Mouse (Mus musculus): ENCODE data around the gene Pcnx2.

Gene Pcnx2

GRCm38 (mm10) chr8:125897868-125898788 is at the start of gene Pcnx2:
Pcnx2 (minus strand) TSS chr8:125898317.
- DNase-seq = peak; percentile 89 to 92

GRCm38 (mm10) chr8:125944511-125944910 is 46.4 kb upstream of the Pcnx2 start:
- no peak for DNase-seq

- peak; percentile 87 to 92 for DNase-seq
Measured at GRCm38 (mm10) chr8:125935649-125936048, 37.5 kb upstream of the Pcnx2 start.

GRCm38 (mm10) chr8:125931822-125932221 is 33.7 kb upstream of the Pcnx2 start:
- peak; percentile 57 to 67 for DNase-seq

GRCm38 (mm10) chr8:125930276-125931046 is 32.3 kb upstream of the Pcnx2 start:
- DNase-seq = no peak

- peak; percentile 53 to 57 for DNase-seq
Measured at GRCm38 (mm10) chr8:125926636-125927035, 28.5 kb upstream of the Pcnx2 start.

- no peak for DNase-seq
Measured at GRCm38 (mm10) chr8:125922333-125922732, 24.2 kb upstream of the Pcnx2 start.

- DNase-seq = no peak
Measured at GRCm38 (mm10) chr8:125920761-125921160, 22.6 kb upstream of the Pcnx2 start.

GRCm38 (mm10) chr8:125920281-125920680 is 22.2 kb upstream of the Pcnx2 start:
- no peak for DNase-seq

GRCm38 (mm10) chr8:125919560-125919959 is 21.4 kb upstream of the Pcnx2 start:
- DNase-seq = no peak

- no peak for DNase-seq
Measured at GRCm38 (mm10) chr8:125918719-125919118, 20.6 kb upstream of the Pcnx2 start.

GRCm38 (mm10) chr8:125917013-125917412 is 18.9 kb upstream of the Pcnx2 start:
- no peak for DNase-seq

- no peak for DNase-seq
Measured at GRCm38 (mm10) chr8:125914386-125914785, 16.3 kb upstream of the Pcnx2 start.

- no peak for DNase-seq
Measured at GRCm38 (mm10) chr8:125913206-125913605, 15.1 kb upstream of the Pcnx2 start.

- peak; percentile 35 to 39 for DNase-seq
Measured at GRCm38 (mm10) chr8:125911229-125911580, 13.1 kb upstream of the Pcnx2 start.

- DNase-seq = peak; percentile 62 to 67
Measured at GRCm38 (mm10) chr8:125910365-125911228, 12.5 kb upstream of the Pcnx2 start, which contains the start of gene Map3k21. Map3k21 (plus strand) TSS chr8:125910450.

- peak in 1 of 2 experiments; percentile 20 for DNase-seq
Measured at GRCm38 (mm10) chr8:125909661-125910364, 11.7 kb upstream of the Pcnx2 start.

- peak in 1 of 2 experiments; percentile 41 for DNase-seq
Measured at GRCm38 (mm10) chr8:125907311-125907710, 9.2 kb upstream of the Pcnx2 start.

GRCm38 (mm10) chr8:125905341-125905740 is 7.2 kb upstream of the Pcnx2 start:
- no peak for DNase-seq

- no peak for DNase-seq
Measured at GRCm38 (mm10) chr8:125902521-125902920, 4.4 kb upstream of the Pcnx2 start.

GRCm38 (mm10) chr8:125901167-125901566 is 3.0 kb upstream of the Pcnx2 start:
- no peak for DNase-seq

GRCm38 (mm10) chr8:125898899-125899298 is 782 bp upstream of the Pcnx2 start:
- peak; percentile 89 to 90 for DNase-seq

Data from cerebellum, postnatal 10 days (tissue).